Mouse (Mus musculus) skeletal muscle tissue, adult 2 months (tissue): ENCODE results near the gene Pax1.

ENCODE experiments used
- DNase-seq: peaks from one replicate; pipeline ENCODE4 v3.0.0-alpha.2; 2012; ENCODE audit warnings: low read depth, low spot score

The Pax1 gene

DNA sequence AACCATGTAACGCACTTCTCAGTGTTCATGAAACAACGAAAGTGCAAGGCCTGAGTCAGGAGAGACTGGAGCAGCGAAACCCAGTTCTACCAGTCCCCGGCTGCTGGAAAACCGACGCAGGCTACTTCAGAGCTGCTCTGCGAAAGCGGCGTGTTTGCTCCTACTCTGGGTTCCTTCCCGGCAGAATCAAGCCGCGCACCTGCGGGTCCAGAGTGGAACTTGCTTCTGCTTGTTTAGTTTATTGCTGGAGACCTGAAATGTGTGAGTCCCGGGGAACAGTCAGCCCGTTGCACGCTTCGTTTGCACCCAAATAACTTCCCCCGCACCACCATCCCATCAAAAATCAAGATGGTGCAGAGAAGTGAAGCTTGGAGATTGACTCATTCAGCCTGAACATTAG lies at the start of gene Pax1:
TSS of gene Pax1 (plus strand) at position 345 of the 400 bp plus-strand sequence.
- no peak for DNase-seq

GRCm38 (mm10) chr2:147321036-147321435 lies 40.7 kb upstream of the Pax1 start:
- DNase-seq: no peak

- DNase-seq: no peak
These were observed 36.5 kb upstream of the Pax1 start for GRCm38 (mm10) chr2:147325178-147325577.

DNA sequence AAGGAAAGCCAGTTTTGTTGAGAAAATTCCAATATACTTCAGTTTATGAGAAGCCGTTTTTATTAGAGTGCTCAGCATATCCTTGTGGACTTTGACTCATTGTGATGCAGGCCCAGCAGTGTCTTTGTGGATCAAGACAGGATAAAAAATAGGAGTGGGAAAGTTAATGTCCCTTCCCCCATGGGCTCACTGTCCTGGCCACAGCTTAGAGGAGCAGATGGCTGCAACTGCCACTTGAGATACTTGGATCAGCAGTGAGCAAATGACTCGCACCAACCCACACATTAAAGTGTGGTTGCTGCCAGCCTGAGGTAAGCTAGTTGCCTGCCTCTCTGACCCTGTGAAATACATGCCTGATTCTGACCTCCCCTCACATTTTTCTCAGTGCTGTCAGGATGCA lies 29.0 kb upstream of the Pax1 start:
- no peak for DNase-seq

DNA sequence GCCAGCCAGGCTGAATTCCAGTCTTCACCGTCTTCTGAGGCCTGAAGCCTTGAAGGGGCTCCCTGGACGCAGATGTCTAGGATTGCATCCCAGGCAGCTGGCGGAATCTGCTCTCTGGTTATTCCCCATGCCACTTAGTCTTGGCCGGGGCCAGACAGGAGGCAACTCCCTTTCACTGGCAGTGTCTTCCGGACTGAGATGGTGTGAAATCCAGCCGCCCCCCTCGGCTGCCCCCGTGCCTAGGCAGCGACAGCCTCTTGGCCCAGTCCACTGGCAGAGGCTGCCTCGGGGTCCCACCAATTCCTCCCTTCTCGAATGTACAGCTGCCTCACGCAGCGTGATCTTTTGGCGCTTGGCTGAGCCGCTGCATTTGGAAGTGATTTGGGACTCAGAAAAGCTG lies 23.0 kb upstream of the Pax1 start:
- DNase-seq: no peak

DNA sequence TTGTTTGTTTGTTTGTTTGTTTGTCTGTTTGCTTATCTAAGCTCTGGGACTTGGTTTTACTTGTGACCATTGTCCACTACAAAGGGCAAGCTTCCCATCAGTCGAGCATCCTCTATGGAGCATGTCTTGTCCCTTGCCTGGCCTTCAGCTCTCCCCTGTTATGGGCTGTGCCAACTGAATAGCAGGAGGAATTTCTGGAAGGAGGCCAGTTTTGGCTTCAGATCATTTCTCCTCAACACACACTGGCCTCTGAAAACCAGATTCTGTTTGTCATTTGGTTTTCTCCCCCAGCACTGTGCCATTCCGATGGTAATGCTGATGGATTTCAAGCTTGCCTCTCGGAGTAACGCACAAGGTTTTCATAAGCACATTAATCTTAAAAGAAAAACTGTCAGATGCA lies 21.9 kb upstream of the Pax1 start:
- no peak for DNase-seq

- DNase-seq: no peak
These were observed 19.5 kb upstream of the Pax1 start for GRCm38 (mm10) chr2:147342198-147342597.

DNA sequence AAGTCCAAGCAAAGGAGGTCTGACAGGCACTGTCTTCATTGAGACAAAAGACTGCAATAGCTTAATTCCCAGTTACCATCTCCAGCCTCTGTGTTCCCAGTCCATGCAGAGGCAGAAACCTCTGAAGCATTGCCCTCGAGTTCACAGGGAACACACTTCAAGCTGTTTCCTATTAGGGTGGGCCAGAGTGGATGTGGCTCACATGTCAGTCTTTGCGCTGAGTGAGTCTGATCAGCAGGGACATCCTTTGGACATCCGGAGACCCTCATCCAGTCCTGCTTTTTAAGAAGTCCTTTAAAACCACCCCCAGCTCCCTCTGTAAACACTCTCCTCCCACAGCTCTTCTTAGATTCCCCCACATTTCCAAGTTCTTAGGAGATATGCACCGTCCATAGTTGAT lies 2.0 kb upstream of the Pax1 start:
- DNase-seq: no peak

DNA sequence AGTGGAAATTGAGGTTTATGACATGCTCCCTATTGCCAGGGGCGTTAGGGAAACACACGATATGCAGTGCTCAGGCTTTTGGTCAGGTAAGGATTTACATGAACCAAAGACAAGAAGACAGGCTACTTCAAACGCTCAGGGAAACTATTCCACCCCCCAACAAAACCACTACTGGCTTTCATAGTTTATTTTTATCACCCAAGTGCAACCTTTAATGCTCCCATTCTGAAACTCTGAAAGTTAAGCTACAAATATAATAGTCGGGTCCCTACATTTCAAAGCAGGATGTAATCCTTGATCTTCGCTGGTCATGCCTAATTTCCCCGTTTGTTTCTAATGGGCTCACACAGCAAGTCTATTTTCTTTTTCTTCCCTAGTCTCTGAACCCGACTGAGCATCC lies 1.3 kb upstream of the Pax1 start:
- DNase-seq: no peak

- no peak for DNase-seq
These were observed 869 bp upstream of the Pax1 start for GRCm38 (mm10) chr2:147360856-147361255.

- no peak for DNase-seq
These were observed 591 bp downstream of the Pax1 start for GRCm38 (mm10) chr2:147362316-147362715.

GRCm38 (mm10) chr2:147363401-147364130 lies 1.8 kb downstream of the Pax1 start:
- DNase-seq: no peak

- DNase-seq: no peak
These were observed 2.5 kb downstream of the Pax1 start for GRCm38 (mm10) chr2:147364198-147364597.

- no peak for DNase-seq
These were observed 3.5 kb downstream of the Pax1 start for GRCm38 (mm10) chr2:147364982-147365907.

DNA sequence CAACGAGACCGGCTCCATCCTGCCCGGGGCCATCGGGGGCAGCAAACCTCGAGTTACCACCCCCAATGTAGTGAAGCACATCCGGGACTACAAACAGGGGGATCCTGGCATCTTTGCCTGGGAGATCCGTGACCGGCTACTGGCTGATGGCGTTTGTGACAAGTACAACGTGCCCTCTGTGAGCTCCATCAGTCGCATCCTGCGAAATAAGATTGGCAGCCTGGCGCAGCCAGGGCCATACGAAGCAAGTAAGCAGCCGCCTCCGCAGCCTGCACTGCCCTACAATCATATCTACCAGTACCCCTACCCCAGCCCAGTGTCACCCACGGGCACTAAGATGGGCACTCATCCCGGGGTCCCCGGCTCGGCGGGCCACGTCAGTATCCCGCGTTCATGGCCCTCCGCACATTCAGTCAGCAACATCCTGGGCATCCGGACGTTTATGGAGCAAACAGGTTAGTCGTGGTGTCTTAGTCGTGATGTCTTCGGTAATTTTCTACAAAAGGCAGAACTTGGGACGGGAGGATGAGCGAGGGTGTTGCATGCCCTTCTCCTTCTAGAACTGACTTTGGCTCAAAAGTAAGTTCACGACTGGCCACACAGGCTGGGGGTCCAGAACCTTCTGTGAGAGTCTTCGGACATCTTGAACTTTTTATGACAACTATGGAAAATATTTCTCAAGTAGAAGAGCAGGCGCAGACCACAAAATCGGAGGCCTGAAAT lies 4.3 kb downstream of the Pax1 start:
- no peak for DNase-seq

DNA sequence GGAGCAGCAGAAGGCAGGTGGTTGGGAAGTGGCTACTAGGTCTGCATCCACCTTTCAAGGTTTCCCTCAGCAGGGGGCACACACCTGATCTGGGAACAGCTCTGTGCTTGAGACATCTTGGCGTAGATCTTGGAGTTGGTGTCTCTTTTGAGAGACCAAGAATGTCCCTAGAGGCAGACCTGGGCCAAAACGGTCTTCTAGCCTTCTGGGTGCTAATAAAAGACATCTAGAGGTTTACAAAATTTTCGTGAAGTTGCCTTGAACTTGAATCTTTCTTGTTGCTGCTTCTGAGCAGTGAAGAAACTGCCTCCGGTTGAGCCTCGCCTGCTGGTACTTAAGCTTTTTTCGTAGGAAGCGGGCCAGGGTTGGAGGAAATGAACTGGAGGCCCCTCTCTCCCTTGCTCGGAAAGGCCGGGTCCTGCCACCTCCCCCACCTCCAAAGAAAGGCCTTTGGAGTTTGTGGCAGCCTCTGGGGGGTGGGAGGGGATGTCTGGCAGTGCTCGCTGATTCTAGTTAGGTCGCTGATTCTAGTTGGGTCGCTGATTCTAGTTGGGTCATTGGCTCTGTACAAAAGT lies 5.6 kb downstream of the Pax1 start:
- no peak for DNase-seq

DNA sequence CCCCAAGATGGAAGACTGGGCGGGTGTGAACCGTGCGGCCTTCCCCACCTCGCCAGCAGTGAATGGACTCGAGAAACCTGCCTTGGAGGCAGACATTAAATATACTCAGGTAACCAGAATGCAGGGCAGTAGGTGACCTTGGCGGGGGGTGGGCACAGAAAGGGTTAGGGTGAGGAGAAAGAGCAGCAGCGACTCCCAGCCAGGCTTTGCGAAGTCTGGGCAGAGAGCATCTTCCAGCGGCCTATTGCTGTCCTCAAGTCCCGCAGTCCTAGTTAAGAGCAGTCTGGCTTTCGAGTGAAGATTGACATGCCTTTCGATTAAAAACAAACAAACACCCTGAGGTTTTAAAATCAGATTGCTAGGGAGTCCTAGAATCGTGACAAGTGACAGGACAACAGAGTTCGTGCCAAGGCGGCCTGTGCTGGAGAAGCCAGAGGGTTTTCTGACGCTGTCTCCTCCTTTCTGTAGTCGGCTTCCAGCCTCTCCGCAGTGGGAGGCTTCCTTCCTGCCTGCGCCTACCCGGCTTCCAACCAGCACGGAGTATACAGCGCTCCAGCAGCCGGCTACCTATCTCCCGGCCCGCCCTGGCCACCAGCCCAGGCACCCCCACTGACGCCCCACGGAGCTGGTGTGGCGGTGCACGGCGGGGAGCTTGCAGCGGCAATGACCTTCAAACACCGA lies 6.3 kb downstream of the Pax1 start:
- no peak for DNase-seq

- no peak for DNase-seq
These were observed 7.8 kb downstream of the Pax1 start for GRCm38 (mm10) chr2:147369561-147369960.

DNA sequence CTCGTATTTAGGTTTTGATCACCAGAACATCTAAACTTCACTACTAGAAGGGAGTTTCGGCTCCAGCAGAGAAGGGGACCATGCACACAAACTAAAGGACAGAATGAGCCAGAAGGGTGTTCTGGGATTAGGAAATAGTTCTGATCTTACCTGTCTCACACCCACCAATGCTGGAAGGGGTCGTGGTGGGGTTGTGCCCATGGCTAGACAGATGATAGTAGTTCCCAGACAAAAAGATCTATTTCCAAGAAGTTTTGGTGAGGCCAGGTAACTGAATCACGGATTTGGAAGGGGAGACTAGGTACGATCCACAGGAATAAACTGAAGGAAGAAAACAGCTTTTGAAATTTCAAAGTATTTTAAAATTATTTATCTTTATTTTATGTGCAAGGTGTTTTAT lies 8.4 kb downstream of the Pax1 start:
- DNase-seq: no peak

DNA sequence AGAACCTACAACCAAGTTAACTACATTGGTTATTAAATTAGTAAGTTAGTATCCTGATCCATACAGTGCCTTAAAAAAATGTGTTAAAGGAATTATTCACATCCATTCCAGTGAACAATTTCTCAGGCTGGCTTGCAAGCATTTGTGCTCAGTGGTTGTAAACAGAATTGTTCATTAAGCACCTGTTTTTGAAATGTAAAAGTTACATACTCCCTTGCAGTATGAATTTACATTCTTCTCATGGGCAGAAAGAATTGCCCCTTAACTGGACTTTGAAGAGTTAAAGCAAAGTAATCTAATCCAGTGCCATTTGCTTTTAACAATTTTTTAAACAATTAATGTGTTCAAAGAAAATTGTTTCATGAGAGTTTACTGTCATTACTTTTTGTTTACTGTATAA lies 9.6 kb downstream of the Pax1 start:
- DNase-seq: no peak

- DNase-seq: no peak
These were observed 10.1 kb downstream of the Pax1 start for GRCm38 (mm10) chr2:147371840-147372239.
